Mouse (Mus musculus) heart, postnatal 25 days (tissue): Measurements from ENCODE around the gene Atp6ap1l. TPM values are rescaled to one million over a fixed set of nuclear protein-coding genes. Genes with fewer than 3 reads are reported as not detected.

Experiments used
- DNase-seq: peaks from one replicate; pipeline ENCODE4 v3.0.0; 2022; ENCODE audit warnings: low spot score
- intact Hi-C: fragments of 180-260 bp; cut with DNase I; formaldehyde crosslinking; loops from one replicate; pipeline ENCODE4 v1.15.1; 2025
- total RNA-seq, 2 experiments: library from RNA; stranded (reverse); gene quantifications; 2 replicates each; pipeline ENCODE4 v1.2.3; 2021

Gene Atp6ap1l
- total RNA-seq, 2 experiments from 2014 or later: 0.36 to 0.62 TPM

DNA sequence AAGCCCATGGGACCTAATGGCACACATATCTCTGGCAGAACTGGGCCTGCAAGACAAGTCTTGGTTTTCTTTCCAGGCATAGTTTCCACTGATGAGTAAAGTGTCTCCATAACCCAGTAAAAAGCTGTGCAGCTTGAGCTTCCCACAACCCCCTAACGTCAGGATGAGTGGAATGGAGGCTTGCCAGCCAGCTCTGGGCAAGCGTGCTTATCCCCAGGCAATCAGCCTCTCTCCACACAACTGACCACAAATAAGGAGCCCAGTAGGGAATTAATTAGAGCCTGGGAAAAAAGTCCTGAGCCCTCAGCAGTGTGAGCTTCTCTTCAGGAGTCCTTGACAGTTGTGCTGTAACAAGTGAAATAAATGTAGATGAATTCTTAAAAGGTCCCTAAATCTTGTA, 9.1 kb downstream of the Atp6ap1l start:
- no peak for DNase-seq
- intact Hi-C loops: no loop called here

DNA sequence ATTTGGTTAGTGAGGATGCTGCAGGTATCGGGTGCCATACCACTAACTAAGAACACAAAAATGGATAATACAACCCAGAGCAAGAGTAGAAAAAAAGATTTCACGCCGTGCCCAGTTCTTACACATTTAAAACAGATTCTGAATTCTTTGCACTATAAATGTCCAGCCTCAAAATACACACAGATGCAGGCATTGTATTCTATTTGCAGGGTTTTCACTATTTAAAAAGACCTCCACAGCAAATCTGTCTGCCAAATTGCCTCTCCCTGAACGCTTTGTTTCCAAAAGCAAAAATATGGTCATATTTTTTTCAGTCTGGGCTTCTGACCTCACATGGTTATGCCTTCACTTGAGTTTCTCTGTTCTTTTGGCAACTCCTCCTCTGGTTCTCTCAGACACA, 10.3 kb downstream of the Atp6ap1l start:
- intact Hi-C loops: no loop called here
- no peak for DNase-seq

DNA sequence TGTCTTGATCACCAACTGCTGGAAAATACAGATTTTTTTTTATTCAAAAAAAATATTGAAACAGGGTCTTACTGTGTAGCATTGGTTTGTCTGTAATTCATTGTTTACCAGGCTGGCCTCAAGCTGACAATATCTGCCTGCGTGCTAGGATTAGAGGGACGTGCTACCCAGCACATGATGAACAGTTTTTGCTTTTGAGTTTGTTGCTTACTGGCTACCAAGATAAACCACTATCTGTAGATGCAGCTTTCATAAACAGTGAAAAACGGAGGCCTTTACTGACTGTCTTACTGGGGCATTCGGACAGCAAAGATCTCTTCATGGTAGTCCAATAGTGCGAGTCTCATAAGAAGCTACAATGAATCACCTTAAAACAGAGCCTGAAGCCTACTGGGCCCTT, 15.0 kb downstream of the Atp6ap1l start:
- intact Hi-C loops: no loop called here
- no peak for DNase-seq

DNA sequence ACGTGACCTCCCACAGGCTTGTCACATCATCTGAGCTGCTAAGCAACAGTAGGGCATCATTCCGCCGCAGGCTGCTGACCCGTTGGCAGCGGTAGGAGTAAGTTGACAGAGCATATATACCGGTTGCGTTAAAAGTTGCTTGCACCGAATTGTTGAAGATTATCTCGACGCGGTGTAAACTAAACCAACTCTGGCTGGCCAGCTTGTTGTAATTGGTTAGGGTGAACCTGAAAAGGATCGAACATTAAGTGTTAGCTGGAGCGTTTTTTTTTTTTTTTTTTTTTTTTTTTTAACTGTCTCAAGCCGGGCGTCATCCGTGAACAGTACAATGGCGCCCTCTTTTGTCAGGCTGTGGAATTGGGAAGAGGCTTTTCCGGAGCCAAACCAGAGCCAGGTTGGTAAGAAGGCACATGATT, 18.6 kb downstream of the Atp6ap1l start:
- peak; percentile 7 for DNase-seq
- intact Hi-C loops: loop anchor here (2.0 to 5.0 kb wide), 2 partner anchors 1108 to 1339 kb away; no protein-coding TSS in a partner anchor

DNA sequence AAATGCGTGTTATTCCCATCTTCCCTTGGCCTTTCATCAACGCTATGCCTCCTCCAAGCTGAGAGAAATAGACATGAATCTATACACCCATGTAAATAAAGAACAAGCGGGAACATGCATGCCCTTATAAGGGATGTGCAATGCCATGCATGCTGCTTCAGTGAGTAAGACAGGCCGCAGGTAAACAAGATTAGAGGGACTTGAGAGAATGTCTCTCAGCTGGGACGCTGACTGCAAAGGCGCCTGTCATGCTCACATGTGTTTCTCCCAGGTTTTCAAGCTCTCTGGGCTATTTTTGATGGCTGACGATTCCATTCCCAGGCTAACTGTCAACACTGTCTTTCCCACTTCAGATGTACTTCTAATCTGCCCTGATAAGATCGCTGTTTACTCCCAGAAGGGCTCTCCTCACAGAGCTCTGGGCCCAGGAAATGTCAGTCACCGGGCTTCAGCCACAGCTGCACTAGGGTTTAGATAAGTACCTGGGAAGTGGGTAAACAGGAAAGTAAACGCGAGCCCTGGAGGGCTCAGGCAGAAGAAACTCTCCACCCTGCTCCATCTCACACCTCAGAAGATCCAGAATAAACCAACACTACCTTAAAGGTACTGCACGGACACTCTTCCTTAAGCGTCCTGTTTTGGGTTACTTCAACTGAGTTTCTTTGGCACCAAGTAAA, 19.2 kb downstream of the Atp6ap1l start:
- peak; percentile 3 for DNase-seq
- intact Hi-C loops: loop anchor here (2.0 to 5.0 kb wide), 2 partner anchors 1107 to 1339 kb away; no protein-coding TSS in a partner anchor

DNA sequence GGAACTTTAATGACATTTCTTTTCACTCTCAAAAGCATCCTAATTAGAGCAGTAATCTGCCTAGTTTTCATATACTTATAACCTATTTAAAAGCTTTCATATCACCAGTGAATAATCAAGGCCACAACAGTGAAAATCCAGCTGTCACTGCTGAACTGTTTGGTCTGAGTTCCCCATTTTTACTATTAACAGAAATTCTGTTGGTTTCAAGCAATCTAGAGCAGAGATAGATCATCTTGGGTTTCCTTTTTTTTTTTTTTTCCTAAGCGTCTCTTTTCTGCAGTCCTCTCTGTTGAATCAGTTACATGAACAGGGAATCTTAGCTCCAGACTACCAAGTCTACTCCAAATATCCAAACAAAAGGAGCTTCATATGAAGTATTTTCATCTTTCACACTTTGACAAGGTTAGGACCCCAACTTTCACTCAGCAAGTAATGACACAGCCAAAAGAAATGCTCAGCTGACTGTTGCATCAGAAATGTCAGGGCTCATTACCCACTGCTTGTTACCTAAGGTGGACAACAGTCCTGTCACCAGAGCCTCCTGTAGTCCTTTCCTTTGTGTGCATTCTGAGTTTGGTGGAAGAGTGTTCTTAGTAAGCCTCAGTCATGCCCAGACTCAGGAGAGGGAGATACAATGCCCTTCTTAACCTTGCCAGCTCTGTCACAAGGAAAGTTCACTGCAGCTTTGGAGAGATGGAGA, 23.3 kb downstream of the Atp6ap1l start:
- intact Hi-C loops: no loop called here
- DNase-seq: no peak

DNA sequence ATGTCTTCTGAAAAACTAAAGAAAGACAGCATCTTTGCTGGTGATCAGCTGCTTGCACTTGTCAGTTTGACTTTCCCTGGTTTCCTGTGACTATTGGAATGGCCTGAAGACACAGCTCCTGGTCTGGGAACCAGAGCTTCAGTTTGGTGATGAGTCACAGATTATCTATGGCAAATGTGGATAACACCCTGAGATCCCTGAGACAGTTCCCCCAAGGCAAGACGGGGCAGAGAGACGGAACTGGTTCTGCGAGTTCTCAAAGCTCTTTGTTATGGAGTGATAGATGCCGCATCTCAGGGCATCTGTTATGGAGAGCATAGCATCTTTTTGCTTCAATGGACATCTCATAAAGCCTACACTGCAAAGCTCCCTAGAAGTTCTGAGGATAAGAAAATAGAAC, 33.6 kb downstream of the Atp6ap1l start:
- no peak for DNase-seq
- intact Hi-C loops: no loop called here

DNA sequence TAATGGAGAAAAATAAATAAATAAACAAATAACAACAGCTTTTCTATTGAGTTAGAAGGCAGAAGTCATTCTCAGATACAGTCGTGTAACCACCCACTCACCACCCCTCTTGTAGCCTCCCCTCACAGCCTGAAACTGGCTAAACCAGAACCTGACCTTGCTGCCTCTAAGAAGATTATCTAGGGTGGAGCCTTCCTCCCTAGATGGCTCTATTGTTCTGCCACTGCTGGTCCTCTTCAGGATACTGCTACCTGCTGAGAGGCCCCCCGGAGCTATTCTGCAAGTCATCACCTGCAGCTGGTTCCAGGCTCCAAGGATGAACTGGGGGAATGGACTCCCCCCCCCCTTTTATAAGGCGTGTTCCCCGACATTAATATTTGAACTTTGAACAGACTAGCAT, 36.0 kb downstream of the Atp6ap1l start:
- intact Hi-C loops: no loop called here
- no peak for DNase-seq

DNA sequence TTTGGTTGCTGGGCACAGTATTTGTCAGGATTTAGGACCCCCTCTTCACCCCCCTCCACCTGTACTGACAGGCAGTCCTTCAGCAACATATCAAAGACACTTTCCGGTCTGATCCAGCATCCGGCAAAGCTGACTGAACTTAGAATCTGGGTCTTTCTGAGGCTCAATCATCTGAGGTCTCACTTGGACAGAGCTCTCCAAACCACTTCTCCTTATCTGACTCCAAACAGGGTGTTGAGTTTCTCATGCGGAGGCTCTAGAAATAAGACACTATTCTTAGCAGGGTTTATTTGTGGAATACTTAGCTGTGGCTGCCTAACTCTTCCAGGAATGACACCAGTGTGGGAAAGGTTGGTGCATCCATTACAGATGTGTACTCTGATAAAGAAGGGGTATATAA, 43.0 kb downstream of the Atp6ap1l start:
- DNase-seq: no peak
- intact Hi-C loops: no loop called here

DNA sequence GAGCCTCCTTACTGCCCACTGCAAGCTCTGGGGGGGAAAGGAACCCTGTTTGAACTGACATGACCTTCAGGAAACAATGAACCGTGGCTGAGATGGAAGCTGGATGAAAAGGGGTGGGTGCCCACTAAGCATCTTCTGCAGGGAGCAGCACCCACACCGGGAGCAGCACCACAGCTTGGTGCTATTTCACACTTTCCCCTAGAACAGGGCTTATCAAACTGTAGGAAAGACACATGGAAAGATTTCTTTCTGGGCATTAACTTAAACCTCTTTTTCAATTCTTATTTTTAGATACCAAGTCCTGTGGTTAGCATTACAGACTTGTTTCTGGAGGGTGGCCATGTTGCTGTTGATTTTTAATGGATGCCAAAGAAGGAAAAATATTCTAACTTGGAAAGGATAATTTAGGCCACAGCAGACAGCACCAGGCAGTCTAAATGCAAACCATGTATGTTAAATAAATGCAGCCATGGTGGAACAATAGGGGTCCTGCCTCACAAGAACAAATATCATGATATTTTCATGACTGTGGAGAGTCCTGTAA, 44.2 kb downstream of the Atp6ap1l start:
- intact Hi-C loops: no loop called here
- no peak for DNase-seq

DNA sequence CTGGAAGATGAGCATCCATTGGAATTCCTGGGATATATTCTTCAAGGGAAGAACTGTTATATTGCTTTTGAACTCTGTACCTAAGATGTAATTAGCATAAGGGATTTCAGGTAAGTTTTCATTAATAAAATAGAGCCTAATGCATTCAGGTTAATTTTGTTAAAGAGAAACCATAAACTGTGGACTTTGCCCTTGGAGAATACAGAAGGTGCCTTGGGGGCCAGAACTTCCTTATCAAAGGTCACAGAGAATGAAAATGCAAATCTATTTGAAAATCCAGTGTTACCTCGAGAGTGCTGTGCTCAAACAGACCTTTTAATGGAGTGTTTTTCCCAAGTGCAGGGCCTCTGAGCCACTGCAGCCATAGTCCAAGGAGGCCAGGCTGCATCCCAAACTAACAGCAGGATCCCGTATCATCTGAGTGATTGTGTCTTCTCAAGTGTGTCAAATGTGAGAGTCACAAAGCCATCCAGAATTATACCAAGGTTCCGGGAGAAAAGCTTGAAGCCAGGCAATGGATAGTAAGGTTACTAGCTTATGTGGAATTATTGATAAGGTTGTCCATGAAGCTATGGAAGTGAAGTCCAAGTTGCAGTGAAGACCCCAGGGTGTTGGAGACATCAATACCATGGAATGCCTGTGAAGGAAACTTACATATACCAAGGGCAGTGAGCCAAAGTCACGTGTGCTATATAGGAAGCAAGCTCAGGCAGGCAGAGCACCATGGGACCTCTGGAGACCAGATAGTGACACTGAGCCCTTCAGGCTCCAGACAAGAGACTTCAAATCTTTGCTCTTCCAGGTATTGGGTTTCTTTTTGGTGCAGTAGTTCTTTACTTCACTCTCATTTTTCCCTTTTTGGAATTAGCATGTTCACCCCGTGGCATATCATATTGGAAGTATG, 52.2 kb downstream of the Atp6ap1l start:
- DNase-seq: no peak
- intact Hi-C loops: no loop called here

DNA sequence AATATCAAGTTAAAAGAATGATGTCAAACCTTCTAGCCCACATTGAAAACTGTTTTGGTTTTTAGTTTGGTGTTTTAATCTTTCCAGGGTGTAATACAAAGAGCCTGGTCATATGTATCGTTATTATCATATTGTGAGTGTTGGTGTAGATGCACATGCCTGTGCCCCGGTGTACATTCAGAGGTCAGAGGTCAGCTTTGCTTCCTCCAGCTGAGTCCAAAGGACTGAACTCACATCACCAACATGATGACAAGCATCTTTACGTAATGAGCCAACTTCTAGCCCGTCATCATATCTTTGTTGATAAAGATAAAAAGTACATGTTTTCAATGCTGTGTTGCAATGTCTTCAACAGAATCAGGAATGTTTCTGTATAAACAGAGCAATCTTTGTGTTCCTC, 53.4 kb downstream of the Atp6ap1l start:
- DNase-seq: no peak
- intact Hi-C loops: no loop called here

DNA sequence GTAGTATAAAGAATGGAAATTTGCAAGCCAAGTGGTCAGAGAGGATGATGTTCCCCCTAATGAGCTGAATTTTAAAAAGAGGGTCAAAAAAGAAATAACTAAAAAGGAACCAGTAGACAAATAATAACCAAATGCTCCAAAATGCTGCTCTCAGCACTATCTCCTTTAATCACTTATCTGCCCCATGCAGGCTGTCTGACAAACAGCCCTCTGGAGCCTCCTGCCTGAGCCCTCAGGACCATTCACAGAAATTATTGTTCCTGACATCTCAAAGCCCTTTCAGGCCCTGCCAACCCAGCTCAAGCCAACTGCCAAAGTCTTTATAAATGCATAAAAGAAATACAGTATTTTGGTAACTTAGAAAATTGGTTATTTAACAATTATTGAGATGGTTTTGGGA, 61.0 kb downstream of the Atp6ap1l start:
- intact Hi-C loops: loop anchor here (5.0 kb wide), 1 partner anchor 1297 kb away; no protein-coding TSS in a partner anchor
- DNase-seq: no peak

DNA sequence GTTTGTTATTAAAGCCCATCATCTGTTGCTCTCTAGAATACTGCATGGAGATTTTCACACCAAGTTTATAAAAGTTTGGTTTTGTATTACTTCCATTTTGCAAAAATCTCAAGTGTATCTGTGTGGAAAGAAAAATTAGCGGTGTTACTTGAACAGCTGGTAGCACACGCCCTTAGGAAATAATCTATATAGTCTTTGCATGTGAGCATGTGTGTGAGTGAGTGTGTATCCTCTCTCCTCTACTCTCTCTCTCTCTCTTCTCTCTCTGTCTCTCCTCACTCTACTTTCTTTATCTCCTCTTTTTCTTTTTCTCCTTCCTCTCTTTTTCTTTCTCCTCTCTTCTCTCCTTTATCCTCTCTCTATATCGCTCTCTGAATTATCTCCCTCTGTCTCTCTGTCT, 61.7 kb downstream of the Atp6ap1l start:
- no peak for DNase-seq
- intact Hi-C loops: loop anchor here (5.0 kb wide), 1 partner anchor 1296 kb away; no protein-coding TSS in a partner anchor

DNA sequence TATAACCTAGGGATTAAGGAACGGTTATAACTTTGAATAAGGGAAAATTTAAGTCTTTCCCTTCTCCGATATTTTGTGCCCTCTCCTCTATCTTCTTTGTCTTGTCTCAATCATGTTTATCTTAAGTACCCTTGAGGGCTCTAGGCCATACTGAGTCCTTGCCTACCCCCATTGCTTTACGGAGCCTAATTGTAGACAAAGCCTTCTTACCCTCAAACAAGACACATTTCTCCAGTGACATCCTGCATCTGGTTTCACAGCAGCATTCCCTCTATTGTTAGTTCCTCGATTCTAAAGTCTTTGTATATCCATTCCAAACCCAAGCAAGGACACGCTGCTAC, 64.0 kb downstream of the Atp6ap1l start:
- intact Hi-C loops: loop anchor here (1.0 to 5.0 kb wide), 3 partner anchors 1064 to 1294 kb away; no protein-coding TSS in a partner anchor
- no peak for DNase-seq

DNA sequence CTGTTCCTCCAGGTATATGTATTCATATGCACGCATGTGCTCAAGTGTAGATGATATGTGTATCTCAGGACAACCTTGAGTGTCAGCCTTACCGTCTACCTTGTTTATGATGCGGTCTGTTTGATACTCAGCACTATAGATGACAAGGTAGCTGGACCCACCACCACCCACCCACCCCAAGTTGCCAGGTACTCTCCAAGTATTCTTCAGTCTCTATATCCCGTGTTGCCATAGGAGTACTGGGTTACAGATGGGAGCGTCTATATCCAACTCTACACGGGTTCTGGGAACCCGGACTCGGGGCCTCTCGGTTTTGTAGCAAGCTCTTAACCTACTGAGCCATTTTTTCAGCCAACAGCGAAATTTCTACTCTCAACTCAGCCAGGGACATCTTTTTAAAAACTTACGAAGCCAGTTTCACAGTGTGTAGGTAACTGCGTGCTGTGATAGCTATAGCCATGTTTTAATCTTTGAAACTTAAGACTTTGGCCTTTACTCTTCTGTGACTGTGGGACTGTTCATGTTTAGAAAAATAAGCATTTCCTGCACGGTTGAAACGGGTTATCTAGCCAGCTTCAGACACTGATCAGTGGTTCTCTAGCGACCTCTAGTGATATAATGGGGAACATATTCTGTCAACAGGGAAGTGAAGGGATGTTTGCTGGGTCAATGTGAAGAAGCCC, 64.5 kb downstream of the Atp6ap1l start:
- intact Hi-C loops: loop anchor here (1.0 to 5.0 kb wide), 3 partner anchors 1064 to 1293 kb away; no protein-coding TSS in a partner anchor
- DNase-seq: no peak

DNA sequence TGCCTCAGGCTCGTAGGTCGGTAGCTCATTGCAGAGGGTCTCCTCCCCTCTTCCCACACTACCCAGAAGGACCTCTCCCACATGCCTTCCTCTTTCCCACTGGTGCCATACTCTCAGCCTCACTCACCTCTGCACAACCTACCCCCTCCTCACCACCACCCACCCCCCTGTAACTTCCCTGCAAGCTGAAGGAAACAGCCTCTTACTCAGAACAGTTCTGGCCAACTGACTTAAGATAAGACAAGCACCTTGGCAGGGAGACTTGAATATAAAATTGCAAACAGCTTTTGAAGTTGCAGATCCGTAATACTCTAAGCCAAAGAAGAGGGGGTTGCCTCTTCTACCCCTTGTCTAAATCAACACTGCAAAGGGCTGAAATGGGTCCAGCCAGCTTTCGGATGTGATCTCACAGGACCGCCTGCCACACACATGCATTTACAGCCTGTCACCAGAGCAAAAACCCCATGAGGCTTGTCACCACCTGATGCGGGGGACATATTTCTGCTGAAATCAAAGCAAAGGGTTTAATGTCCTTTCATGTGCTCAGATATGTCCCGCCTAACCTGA, 71.4 kb downstream of the Atp6ap1l start:
- no peak for DNase-seq
- intact Hi-C loops: no loop called here
